Mouse (Mus musculus) intestine, postnatal 0 days (tissue): ENCODE measurements at regions not wholly inside any gene's neighbourhood (a gene's known extent, or its start where the extent isn't known, plus 50 kb on each side); places are given as distances from the start of the nearest gene placed in this dataset.

ENCODE experiments used
- ATAC-seq: fragments of 200-750 bp; cut with Nextera tagmentation; 2 replicates; pipeline ENCODE4 v1.8.0; 2017; ENCODE audit warnings: mild to moderate bottlenecking, moderate TSS enrichment, moderate library complexity
- H3K27ac ChIP-seq: fragments of 300-500 bp; sonication (generic); 2 replicates; pipeline ENCODE4 v1.5.1; 2014; ENCODE audit warnings: mild to moderate bottlenecking, low read depth, low read length, moderate library complexity
- H3K27me3 ChIP-seq: fragments of 300-500 bp; sonication (generic); replicated peaks from 2 replicates; pipeline ENCODE4 v1.6.1; 2014; ENCODE audit warnings: low read length, mixed read lengths; ENCODE audit not compliant: control insufficient read depth, insufficient read depth
- H3K36me3 ChIP-seq: fragments of 300-500 bp; sonication (generic); 2 replicates; pipeline ENCODE4 v1.6.1; 2014; ENCODE audit warnings: mild to moderate bottlenecking, moderate library complexity; ENCODE audit not compliant: control insufficient read depth, insufficient read depth
- H3K4me1 ChIP-seq: fragments of 300-500 bp; sonication (generic); replicated peaks from 2 replicates; pipeline ENCODE4 v1.6.1; 2014; ENCODE audit warnings: antibody characterized with exemption, low read length, mixed read lengths; ENCODE audit not compliant: control insufficient read depth, insufficient read depth
- H3K4me2 ChIP-seq: fragments of 300-500 bp; sonication (generic); replicated peaks from 2 replicates; pipeline ENCODE4 v1.6.1; 2014; ENCODE audit warnings: low read depth, mild to moderate bottlenecking, moderate library complexity
- H3K4me3 ChIP-seq: fragments of 300-500 bp; sonication (generic); 2 replicates; pipeline ENCODE4 v1.5.1; 2014; ENCODE audit warnings: low read depth, low read length
- H3K9ac ChIP-seq: fragments of 300-500 bp; sonication (generic); 2 replicates; pipeline ENCODE4 v1.6.1; 2014; ENCODE audit warnings: mild to moderate bottlenecking, low read depth, low read length
- H3K9me3 ChIP-seq: fragments of 300-500 bp; sonication (generic); 2 replicates; pipeline ENCODE4 v1.6.1; 2016; ENCODE audit warnings: mixed run types; ENCODE audit not compliant: control insufficient read depth
- CTCF ChIP-seq: sonication (generic); IDR thresholded peaks from 2 replicates; pipeline ENCODE4 v1.5.1; 2016; ENCODE audit warnings: low read depth, mild to moderate bottlenecking, control low read depth, antibody characterized with exemption, moderate library complexity
- WGBS: fragments of 180-500 bp; shearing (Covaris S2); extraction: QIAGEN DNeasy Blood & Tissue Kit; methylation state at CpG from one replicate; pipeline ENCODE4 v1.1.7; 2014; 5-methylcytosine and 5-hydroxymethylcytosine counted together

- Histone ChIP-seq H3K27me3 (no peaks in the 10 kb centered on the region), H3K9ac (no peak overlapping the region), H3K36me3 (no peaks in the 10 kb centered on the region), H3K27ac (no peak overlapping the region), H3K9me3 (no peaks in the 10 kb centered on the region), H3K4me2 (no peak overlapping the region), H3K4me1 (no peaks in the 10 kb centered on the region), H3K4me3 (no peak overlapping the region)
- ATAC-seq = no peak
- 64% methylated on average over 6 of the region's 6 CpGs for WGBS
- no peak for TF ChIP-seq CTCF
Observed at GRCm38 (mm10) chr15:97163971-97164370, 82.9 kb upstream of the Pced1b start.

- no peak for ATAC-seq
- Histone ChIP-seq H3K4me3 (no peak overlapping the region), H3K4me1 (no peaks in the 10 kb centered on the region), H3K9ac (no peak overlapping the region), H3K27ac (no peak overlapping the region), H3K36me3 (no peaks in the 10 kb centered on the region), H3K9me3 (no peaks in the 10 kb centered on the region), H3K4me2 (no peak overlapping the region), H3K27me3 (no peaks in the 10 kb centered on the region)
- WGBS = 81% methylated on average over 8 of the region's 8 CpGs
- TF ChIP-seq CTCF = no peak
Observed at GRCm38 (mm10) chr15:97163090-97163489, 83.8 kb upstream of the Pced1b start.

GRCm38 (mm10) chr15:97162305-97162704, 84.6 kb upstream of the Pced1b start:
- ATAC-seq = no peak
- Histone ChIP-seq H3K4me3 (no peak overlapping the region), H3K27ac (no peak overlapping the region), H3K36me3 (no peaks in the 10 kb centered on the region), H3K9ac (no peak overlapping the region), H3K4me1 (no peaks in the 10 kb centered on the region), H3K9me3 (no peaks in the 10 kb centered on the region), H3K27me3 (no peaks in the 10 kb centered on the region), H3K4me2 (no peak overlapping the region)
- 89% methylated on average over 8 of the region's 8 CpGs for WGBS
- TF ChIP-seq CTCF = no peak

GRCm38 (mm10) chr15:97161530-97161929, 85.4 kb upstream of the Pced1b start:
- Histone ChIP-seq H3K9ac (no peak overlapping the region), H3K27me3 (no peaks in the 10 kb centered on the region), H3K27ac (no peak overlapping the region), H3K36me3 (no peaks in the 10 kb centered on the region), H3K4me3 (no peak overlapping the region), H3K4me2 (no peak overlapping the region), H3K9me3 (no peaks in the 10 kb centered on the region), H3K4me1 (no peaks in the 10 kb centered on the region)
- no peak for TF ChIP-seq CTCF
- 91% methylated on average over 5 of the region's 5 CpGs for WGBS
- ATAC-seq = no peak

GRCm38 (mm10) chr15:97152354-97152753, 94.6 kb upstream of the Pced1b start:
- Histone ChIP-seq H3K4me2 (no peak overlapping the region), H3K9me3 (no peaks in the 10 kb centered on the region), H3K4me1 (no peaks in the 10 kb centered on the region), H3K9ac (no peak overlapping the region), H3K27ac (no peak overlapping the region), H3K36me3 (no peaks in the 10 kb centered on the region), H3K27me3 (no peaks in the 10 kb centered on the region), H3K4me3 (no peak overlapping the region)
- TF ChIP-seq CTCF = no peak
- no peak for ATAC-seq
- WGBS = 29% methylated on average over 8 of the region's 8 CpGs

GRCm38 (mm10) chr15:97151793-97152192, 95.1 kb upstream of the Pced1b start:
- Histone ChIP-seq H3K4me3 (no peak overlapping the region), H3K9me3 (no peaks in the 10 kb centered on the region), H3K4me2 (no peak overlapping the region), H3K36me3 (no peaks in the 10 kb centered on the region), H3K9ac (no peak overlapping the region), H3K4me1 (no peaks in the 10 kb centered on the region), H3K27ac (no peak overlapping the region), H3K27me3 (no peaks in the 10 kb centered on the region)
- no peak for ATAC-seq
- 79% methylated on average over 12 of the region's 12 CpGs for WGBS
- TF ChIP-seq CTCF = no peak
